Mouse (Mus musculus) liver, adult 2 months (tissue): ENCODE measurements around the gene Card9. TPM values are rescaled to one million over a fixed set of nuclear protein-coding genes. Genes with fewer than 3 reads are reported as not detected.

Experiments
- DNase-seq: peaks from one replicate; pipeline ENCODE4 v3.0.0-alpha.2; 2011; ENCODE audit warnings: low read depth, low spot score; ENCODE audit errors: extremely low read depth
- H3K27ac ChIP-seq: fragments of 200-500 bp; replicated peaks from 2 replicates; pipeline ENCODE4 v1.5.1; 2012; ENCODE audit warnings: low read depth, mild to moderate bottlenecking, control low read depth, inconsistent platforms, low read length; ENCODE audit not compliant: insufficient read depth
- H3K27me3 ChIP-seq: fragments of 200-500 bp; 2 replicates; pipeline ENCODE4 v1.6.1; 2012; ENCODE audit warnings: mild to moderate bottlenecking, moderate library complexity, low read length, inconsistent platforms; ENCODE audit not compliant: control insufficient read depth, insufficient read depth
- H3K36me3 ChIP-seq: fragments of 200-500 bp; 2 replicates; pipeline ENCODE4 v1.6.1; 2012; ENCODE audit warnings: low read length, inconsistent platforms; ENCODE audit not compliant: control insufficient read depth, insufficient read depth
- H3K4me1 ChIP-seq: fragments of 200-500 bp; 2 replicates; pipeline ENCODE4 v1.6.1; 2011; ENCODE audit warnings: low read length; ENCODE audit not compliant: control insufficient read depth, insufficient read depth
- H3K4me3 ChIP-seq: fragments of 200-500 bp; 2 replicates; pipeline ENCODE4 v1.5.1; 2011; ENCODE audit warnings: low read depth, mild to moderate bottlenecking, control low read depth, low read length, moderate library complexity; ENCODE audit not compliant: insufficient read depth
- H3K79me2 ChIP-seq: fragments of 200-500 bp; 2 replicates; pipeline ENCODE4 v1.6.1; 2012; ENCODE audit warnings: inconsistent platforms, mild to moderate bottlenecking, low read length, moderate library complexity; ENCODE audit not compliant: control insufficient read depth, insufficient read depth
- H3K9ac ChIP-seq: fragments of 200-500 bp; 2 replicates; pipeline ENCODE4 v1.6.1; 2012; ENCODE audit warnings: low read depth, mild to moderate bottlenecking, control low read depth, inconsistent platforms, low read length
- CTCF ChIP-seq: fragments of 200-500 bp; IDR thresholded peaks from 2 replicates; pipeline ENCODE4 v1.5.1; 2011; ENCODE audit warnings: low read depth, low read length, control low read depth
- POLR2A ChIP-seq: fragments of 200-500 bp; IDR thresholded peaks from 2 replicates; pipeline ENCODE4 v1.6.1; 2011; ENCODE audit warnings: low read length, control low read depth; ENCODE audit not compliant: insufficient read depth; ENCODE audit errors: extremely low read depth
- WGBS: fragments of 180-500 bp; shearing (Covaris S2); methylation state at CpG from one replicate; pipeline ENCODE4 v1.1.7; 2018; 5-methylcytosine and 5-hydroxymethylcytosine counted together
- polyA plus RNA-seq: library from polyadenylated mRNA; depleted of rRNA; stranded (reverse); fragments of >200 nt; gene quantifications from 2 replicates; pipeline ENCODE4 v1.2.3, GENCODE M21; 2012
- total RNA-seq: library from RNA; depleted of rRNA; stranded (reverse); fragments of >200 nt; gene quantifications from 2 replicates; pipeline ENCODE4 v1.2.3, GENCODE M21; 2014

The Card9 gene
- total and polyA plus RNA-seq, 2 experiments: 0.84 to 0.92 TPM

DNA sequence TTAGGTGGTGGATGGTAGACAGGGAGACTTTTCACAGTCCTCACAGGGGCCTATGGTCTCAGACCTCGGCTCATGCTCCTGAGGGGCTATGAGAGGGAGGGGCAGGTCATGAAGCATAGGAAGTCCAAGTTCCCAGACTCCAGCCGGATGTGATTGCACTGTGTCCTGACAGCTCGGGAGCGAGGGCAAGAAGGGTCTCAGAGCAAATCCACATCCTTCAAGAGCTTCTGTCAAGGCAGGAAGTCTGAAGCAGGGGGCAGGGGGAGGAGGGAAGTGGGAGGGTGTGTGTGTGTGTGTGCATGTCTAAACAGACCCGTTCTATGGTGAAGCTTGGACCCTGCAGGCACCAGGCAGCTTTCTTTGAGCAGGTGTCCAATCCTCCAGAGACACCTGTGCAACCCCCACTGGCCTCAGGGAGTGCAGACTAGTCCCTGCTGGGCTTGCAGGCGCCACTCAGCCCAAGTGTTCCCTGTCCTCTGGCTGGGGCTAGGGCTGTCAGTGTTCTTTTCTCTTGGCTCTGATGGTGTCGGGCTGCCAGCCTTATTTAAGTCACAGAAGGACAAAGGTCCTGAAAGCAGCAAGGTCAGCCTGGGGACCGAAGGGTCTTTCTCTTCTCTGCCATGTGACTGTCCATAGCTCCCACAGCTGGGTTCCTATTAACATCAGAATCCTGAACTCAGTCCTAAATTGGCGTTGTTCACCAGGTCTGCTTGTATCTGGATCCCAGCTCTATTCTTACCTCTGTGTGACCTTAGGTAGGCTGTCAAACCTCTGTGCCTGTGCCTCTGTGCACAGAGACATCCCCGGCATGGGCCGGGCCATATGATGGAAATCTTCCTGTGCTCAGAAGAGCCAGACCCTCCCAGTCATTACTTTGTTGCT, 17.9 kb downstream of the Card9 start:
- no peak for DNase-seq
- Histone ChIP-seq H3K4me1 (0 out of 2 replicates have a peak, but pooled peaks cover 4% of the 10 kb centered on the region), H3K4me3 (no peak overlapping the region), H3K36me3 (no peaks in the 10 kb centered on the region), H3K27ac (peak overlapping the region; percentile 66), H3K9ac (0 out of 2 replicates have a peak overlapping the region, but pooled peaks have one; percentile 17), H3K79me2 (no peaks in the 10 kb centered on the region), H3K27me3 (no peaks in the 10 kb centered on the region)
- 65% methylated on average over 11 of the region's 11 CpGs for WGBS
- TF ChIP-seq CTCF (no peak), POLR2A (no peak)

DNA sequence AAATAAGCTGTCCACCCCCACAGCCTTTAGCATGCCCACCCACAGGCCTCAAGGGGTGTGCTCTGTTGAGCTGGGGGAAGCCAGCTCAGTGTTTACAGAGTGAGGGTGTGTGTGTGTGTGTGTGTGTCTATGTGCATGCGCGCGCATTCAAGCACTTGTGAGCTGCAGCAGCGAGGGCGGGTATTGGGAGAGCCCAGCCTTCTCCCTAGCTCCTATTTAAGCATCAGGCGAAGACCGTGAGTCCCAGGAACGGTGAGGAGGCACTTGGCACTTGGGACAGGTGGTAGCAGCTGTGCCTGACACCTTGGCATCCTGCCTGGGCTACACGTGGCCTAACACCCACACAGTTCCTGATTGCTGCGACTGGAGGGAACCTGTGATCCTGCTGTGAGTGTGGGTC, 18.7 kb downstream of the Card9 start:
- TF ChIP-seq CTCF: no peak
- TF ChIP-seq POLR2A: no peak
- no peak for DNase-seq
- H3K27ac ChIP-seq: peak overlapping the region; percentile 66

DNA sequence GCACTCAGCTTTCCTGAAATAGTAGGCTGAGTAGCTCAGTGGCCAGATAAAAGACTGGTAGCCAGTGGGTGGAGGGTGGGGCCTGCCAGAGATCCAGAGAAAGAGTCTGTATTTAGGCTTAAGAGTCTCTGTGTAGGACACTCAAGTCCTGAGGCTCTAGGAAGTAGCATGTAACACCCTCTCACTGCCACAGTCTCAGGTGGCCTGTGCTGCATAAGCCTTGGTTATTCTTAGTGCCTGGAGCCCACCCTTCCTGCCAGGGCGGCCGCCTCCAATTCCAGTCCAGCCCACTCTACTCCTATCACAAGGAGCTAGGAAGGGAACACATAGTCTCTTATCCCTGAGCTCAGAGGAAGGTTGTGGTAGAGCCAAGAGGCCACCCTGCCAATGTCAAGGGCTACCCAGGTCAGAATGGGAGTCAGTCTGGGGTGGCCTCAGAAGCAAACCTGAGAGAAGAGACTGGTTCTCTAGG, 19.2 kb downstream of the Card9 start:
- no peak for DNase-seq
- H3K79me2 ChIP-seq: no peaks in the 10 kb centered on the region
- peak overlapping the region; percentile 66 for H3K27ac ChIP-seq
- WGBS: 74% methylated on average over 2 of the region's 2 CpGs
- H3K36me3 ChIP-seq: no peaks in the 10 kb centered on the region
- H3K4me3 ChIP-seq: no peak overlapping the region
- TF ChIP-seq POLR2A: no peak
- H3K4me1 ChIP-seq: 0 out of 2 replicates have a peak, but pooled peaks cover 4% of the 10 kb centered on the region
- H3K27me3 ChIP-seq: no peaks in the 10 kb centered on the region
- H3K9ac ChIP-seq: no peak overlapping the region

More for the DNA sequence above, 18.7 kb downstream of the Card9 start:
- H3K9ac ChIP-seq: peak overlapping the region; percentile 9; the same call in 1 of the 2 replicates
- 0 out of 2 replicates have a peak, but pooled peaks cover 4% of the 10 kb centered on the region for H3K4me1 ChIP-seq
- H3K4me3 ChIP-seq: no peak overlapping the region
- no peaks in the 10 kb centered on the region for H3K79me2 ChIP-seq
- WGBS: 13% methylated on average over 10 of the region's 10 CpGs
- no peaks in the 10 kb centered on the region for H3K27me3 ChIP-seq
- no peaks in the 10 kb centered on the region for H3K36me3 ChIP-seq

DNA sequence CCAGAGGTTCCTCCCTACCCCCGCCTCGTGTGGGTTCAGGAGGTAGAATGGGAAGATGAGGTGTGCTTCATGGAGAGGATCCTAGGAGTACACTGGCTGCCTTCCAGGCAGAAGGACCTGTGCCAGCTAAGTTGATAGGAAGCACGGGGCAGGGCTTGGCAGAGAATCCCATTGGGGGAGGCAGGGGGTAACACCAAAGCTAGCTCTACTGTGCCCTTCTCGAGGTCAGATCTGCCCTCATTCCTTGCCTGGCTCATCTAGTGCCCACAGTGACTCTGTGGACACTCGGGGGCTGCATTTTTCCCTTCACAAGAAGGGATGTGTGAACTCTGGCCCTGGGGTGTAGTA, 21.5 kb downstream of the Card9 start:
- H3K4me3 ChIP-seq: no peak overlapping the region
- TF ChIP-seq POLR2A: no peak
- no peak for TF ChIP-seq CTCF
- H3K27ac ChIP-seq: no peak overlapping the region
- no peak for DNase-seq
- H3K9ac ChIP-seq: no peak overlapping the region
- 0 out of 2 replicates have a peak, but pooled peaks cover 4% of the 10 kb centered on the region for H3K4me1 ChIP-seq
- H3K79me2 ChIP-seq: no peaks in the 10 kb centered on the region
- 38% methylated on average over 5 of the region's 5 CpGs for WGBS
- no peaks in the 10 kb centered on the region for H3K36me3 ChIP-seq
- no peaks in the 10 kb centered on the region for H3K27me3 ChIP-seq

DNA sequence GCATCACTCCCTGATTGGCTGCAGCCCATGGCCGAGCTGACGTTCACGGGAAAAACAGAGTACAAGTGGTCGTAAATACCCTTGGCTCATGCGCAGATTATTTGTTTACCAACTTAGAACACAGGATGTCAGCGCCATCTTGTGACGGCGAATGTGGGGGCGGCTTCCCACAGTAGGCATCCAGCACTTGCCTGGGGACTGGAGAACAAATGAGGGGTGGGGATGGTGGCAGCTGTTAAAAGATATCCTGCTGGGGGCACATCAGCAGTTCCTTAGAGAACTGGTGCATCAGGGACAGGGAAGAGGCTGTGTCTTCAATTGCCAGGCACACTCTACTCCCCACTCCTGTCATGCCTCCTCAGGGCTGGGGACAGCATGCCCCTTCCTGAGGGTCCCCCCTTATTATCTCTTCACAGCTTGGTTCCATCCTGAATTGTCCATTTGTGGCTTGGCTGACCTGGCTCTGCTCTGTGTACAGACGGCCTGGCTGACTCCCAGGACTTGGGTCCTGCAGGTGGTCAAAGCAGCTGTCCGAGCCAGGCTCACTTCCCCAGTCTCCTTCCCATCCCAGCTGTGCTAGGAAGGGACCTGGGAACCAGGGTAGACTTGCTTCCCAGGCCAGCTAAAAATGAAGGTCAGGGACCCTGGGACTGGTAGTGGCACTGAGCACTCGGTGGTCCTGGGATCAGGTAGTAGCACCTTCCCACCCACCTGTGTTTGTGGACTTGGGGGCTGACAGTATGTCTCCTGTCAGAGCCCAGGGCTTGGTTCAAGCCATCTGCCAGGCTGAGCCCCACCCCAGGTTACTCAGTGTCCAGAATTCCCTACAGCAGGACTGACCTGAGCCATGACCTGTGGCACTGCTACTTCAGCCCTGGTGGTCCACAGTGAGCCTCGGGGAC, 22.2 kb downstream of the Card9 start:
- Histone ChIP-seq H3K27me3 (no peaks in the 10 kb centered on the region), H3K27ac (no peak overlapping the region), H3K4me1 (0 out of 2 replicates have a peak, but pooled peaks cover 4% of the 10 kb centered on the region), H3K4me3 (no peak overlapping the region), H3K36me3 (no peaks in the 10 kb centered on the region), H3K9ac (no peak overlapping the region), H3K79me2 (no peaks in the 10 kb centered on the region)
- DNase-seq: no peak
- 81% methylated on average over 10 of the region's 13 CpGs for WGBS
- TF ChIP-seq POLR2A (no peak), CTCF (no peak)
